Mouse (Mus musculus): ENCODE results near the gene Pla2g6. TPM values are rescaled to one million over a fixed set of nuclear protein-coding genes. Genes with fewer than 3 reads are reported as not detected.

The Pla2g6 gene
- polyA plus RNA-seq, 1 experiment from 2014 or later, result 18.8 TPM

DNA sequence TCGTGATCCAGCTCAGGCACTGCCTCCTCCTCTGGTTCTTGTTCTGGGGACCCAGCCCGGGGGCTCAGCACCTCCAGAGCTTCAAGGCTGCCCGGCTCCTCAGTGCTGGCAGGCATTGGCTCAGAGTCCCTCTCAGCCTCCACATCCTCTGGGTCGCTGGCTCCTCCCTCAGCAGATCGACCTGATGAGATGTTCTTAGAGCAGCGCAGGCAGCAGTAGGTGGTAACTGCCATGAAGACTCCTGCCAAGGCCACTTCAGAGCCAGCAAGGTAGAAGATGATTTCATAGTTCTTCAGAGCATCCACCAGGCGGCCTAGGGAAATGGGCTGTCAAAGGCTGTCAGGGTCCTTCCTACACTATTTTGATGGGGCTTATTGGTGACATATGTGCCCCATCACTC, 77.0 kb downstream of the Pla2g6 start:
- Histone ChIP-seq H3K4me2 (ENCODE audit: low read depth, low read length) (no peak overlapping the region), H3K4me3 (ENCODE audit: low read depth, low read length) (no peak overlapping the region), H3K27ac (ENCODE audit: low read depth) (no peak overlapping the region), H3K36me3 (replicated peaks; ENCODE audit: insufficient read depth, low read length) (peaks cover 12% of the 10 kb centered on the region), H3K9ac (replicated peaks) (no peak overlapping the region), H3K4me1 (ENCODE audit: insufficient read depth) (peaks cover 14% of the 10 kb centered on the region), H3K9me3 (ENCODE audit: low read length) (no peaks in the 10 kb centered on the region), H3K27me3 (ENCODE audit: insufficient read depth, low read length) (peaks cover 30% of the 10 kb centered on the region)
- TF ChIP-seq CTCF (IDR thresholded peaks at IDR 0.05; ENCODE audit: low read depth) (no peak), EP300 (IDR thresholded peaks at IDR 0.05; ENCODE audit: low read depth) (no peak)
- ATAC-seq (no peak), DNase-seq (no peak)
- WGBS (ENCODE audit: insufficient replicate concordance), result 53% methylated on average over 7 of the region's 7 CpGs

DNA sequence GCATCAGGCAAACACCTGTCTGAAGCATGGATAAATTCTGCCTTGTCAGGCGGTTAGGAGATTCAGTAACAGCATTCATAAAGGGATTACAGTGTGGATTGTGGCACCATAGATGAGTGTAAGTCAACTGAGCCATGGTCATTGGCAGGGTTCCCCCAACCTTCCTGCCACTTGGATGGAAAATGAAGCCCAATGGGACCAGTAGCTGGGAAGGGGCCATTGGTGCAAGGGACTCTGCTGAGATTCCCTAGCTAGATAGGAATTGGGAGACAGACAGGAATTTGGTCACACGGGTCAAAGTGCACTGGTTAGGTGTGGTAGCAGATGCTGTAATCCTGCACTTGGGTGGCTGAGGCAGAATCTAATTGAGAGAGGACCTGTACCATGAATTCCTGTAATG, 78.0 kb downstream of the Pla2g6 start:
- TF ChIP-seq CTCF (IDR thresholded peaks at IDR 0.05; ENCODE audit: low read depth), result no peak
- TF ChIP-seq EP300 (IDR thresholded peaks at IDR 0.05; ENCODE audit: low read depth), result no peak
- 72% methylated on average over 2 of the region's 2 CpGs for WGBS (ENCODE audit: insufficient replicate concordance)
- ATAC-seq, result peak; percentile 43
- no peak overlapping the region for H3K9ac ChIP-seq (replicated peaks)
- no peaks in the 10 kb centered on the region for H3K9me3 ChIP-seq (ENCODE audit: low read length)
- H3K27ac ChIP-seq (ENCODE audit: low read depth), result no peak overlapping the region
- H3K36me3 ChIP-seq (replicated peaks; ENCODE audit: insufficient read depth, low read length), result peaks cover 12% of the 10 kb centered on the region
- peaks cover 30% of the 10 kb centered on the region for H3K27me3 ChIP-seq (ENCODE audit: insufficient read depth, low read length)
- peaks cover 14% of the 10 kb centered on the region for H3K4me1 ChIP-seq (ENCODE audit: insufficient read depth)
- no peak overlapping the region for H3K4me3 ChIP-seq (ENCODE audit: low read depth, low read length)
- no peak for DNase-seq
- no peak overlapping the region for H3K4me2 ChIP-seq (ENCODE audit: low read depth, low read length)

DNA sequence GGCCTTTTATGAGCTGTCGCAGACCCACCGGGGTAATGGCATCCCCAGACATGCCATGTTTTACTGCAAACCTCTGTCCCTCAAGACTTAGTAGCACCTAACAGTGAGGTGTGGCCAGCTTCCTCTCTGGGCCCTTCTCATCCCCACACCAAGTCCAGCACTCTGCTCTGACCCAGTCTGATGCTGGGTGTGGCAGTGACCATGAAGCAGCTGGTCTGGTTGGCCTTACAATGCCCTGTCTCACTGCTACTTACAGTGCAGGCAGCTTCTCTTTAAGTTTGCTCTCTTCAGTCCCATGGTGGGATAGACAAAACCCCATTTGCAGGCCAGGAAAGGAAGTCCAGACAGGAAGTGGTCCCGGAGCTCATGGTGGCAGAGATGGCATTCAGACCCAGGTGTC, 82.9 kb downstream of the Pla2g6 start:
- ATAC-seq, result no peak
- DNase-seq, result no peak
- Histone ChIP-seq H3K36me3 (replicated peaks; ENCODE audit: insufficient read depth, low read length) (peaks cover 29% of the 10 kb centered on the region), H3K9ac (replicated peaks) (no peak overlapping the region), H3K27me3 (ENCODE audit: insufficient read depth, low read length) (no peaks in the 10 kb centered on the region), H3K9me3 (ENCODE audit: low read length) (no peaks in the 10 kb centered on the region), H3K4me1 (ENCODE audit: insufficient read depth) (peaks cover 2% of the 10 kb centered on the region; the same call in 1 of the 2 replicates), H3K4me2 (ENCODE audit: low read depth, low read length) (no peak overlapping the region), H3K27ac (ENCODE audit: low read depth) (no peak overlapping the region), H3K4me3 (ENCODE audit: low read depth, low read length) (no peak overlapping the region)
- 67% methylated on average over 3 of the region's 3 CpGs for WGBS (ENCODE audit: insufficient replicate concordance)
- no peak for TF ChIP-seq EP300 (IDR thresholded peaks at IDR 0.05; ENCODE audit: low read depth)
- TF ChIP-seq CTCF (IDR thresholded peaks at IDR 0.05; ENCODE audit: low read depth), result no peak

DNA sequence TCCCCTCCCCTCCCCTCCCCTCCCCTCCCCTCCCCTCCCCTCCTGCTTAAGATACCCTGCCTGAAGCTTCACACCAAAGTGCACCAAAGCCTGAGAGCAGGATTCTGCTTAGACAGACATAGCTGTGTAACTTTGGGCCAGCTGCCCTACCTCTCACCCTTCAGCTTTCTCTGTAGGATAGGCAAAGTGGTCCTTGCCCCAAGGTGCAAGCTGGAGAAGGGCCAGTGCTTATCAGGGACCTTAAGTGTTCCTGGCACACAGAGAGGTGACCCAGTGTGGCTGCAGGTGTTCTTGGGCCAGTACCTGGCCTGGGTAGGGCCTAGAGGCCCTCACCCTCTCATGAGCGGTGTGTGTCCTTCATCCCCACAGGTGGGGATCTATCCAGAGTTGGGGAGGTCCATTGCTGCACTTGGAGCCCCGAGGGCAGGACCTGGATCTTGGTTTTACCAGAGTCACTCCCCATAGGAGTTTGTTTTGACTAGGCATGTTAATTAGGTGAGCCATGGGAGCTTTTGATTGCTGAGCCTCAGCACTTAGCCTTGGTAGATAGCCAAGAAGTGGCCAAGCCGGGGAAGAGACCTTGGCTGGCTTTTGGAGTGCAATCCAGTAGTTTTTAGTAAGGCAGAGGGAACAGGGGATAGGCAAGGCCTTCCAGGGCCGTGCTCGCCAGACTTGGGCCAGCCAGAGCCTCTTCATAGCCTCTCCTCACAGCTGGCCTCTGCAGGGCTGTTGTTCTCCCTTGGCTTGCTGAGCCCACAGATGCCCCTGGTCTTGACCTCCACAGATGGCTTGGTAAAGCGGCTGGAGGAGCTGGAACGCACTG, 83.9 kb downstream of the Pla2g6 start:
- no peak overlapping the region for H3K4me3 ChIP-seq (ENCODE audit: low read depth, low read length)
- no peak overlapping the region for H3K4me2 ChIP-seq (ENCODE audit: low read depth, low read length)
- 78% methylated on average over 7 of the region's 7 CpGs for WGBS (ENCODE audit: insufficient replicate concordance)
- H3K9me3 ChIP-seq (ENCODE audit: low read length), result no peaks in the 10 kb centered on the region
- H3K9ac ChIP-seq (replicated peaks), result no peak overlapping the region
- no peaks in the 10 kb centered on the region for H3K27me3 ChIP-seq (ENCODE audit: insufficient read depth, low read length)
- DNase-seq, result no peak
- H3K36me3 ChIP-seq (replicated peaks; ENCODE audit: insufficient read depth, low read length), result peaks cover 38% of the 10 kb centered on the region
- ATAC-seq, result no peak
- no peaks in the 10 kb centered on the region for H3K4me1 ChIP-seq (ENCODE audit: insufficient read depth)
- no peak overlapping the region for H3K27ac ChIP-seq (ENCODE audit: low read depth)
- no peak for TF ChIP-seq CTCF (IDR thresholded peaks at IDR 0.05; ENCODE audit: low read depth)
- no peak for TF ChIP-seq EP300 (IDR thresholded peaks at IDR 0.05; ENCODE audit: low read depth)

DNA sequence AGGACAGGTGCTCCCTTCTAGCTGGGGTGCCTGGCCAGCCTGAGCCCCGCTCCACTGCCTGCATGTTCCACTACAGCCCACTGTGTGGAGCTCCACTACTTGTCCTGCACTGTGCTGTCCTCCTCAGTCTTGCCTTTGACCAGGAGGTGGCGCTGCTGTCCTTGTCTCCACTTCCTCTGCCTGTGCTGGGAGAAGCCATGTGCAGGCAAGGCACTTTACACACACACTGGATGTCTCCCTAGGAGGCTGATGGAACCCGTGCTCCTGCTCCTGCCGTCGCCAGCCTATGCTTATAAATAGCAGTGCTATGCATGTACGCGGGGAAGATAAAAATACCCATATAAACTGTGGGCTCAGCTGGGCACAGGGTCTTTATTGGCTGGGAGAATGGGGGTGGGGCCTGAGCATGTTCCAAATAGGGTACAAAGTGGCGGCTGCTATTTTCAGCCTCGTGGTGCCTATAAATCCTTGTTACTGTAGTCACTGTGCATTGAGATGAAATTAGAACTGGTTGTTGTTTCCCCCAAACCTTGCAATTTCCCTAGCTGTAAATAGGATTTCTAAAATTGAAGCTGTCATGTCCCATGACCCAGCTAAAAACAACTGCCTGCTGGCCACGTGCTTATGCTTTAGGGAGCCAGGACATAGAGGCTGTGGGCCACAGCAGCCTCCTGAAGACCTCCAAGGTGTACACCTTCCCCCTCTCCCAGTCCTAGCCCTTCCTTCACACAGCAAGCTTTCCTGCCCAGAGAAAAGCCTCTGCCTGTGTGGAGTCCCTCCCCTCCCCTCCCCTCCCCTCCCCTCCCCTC, 84.8 kb downstream of the Pla2g6 start:
- Histone ChIP-seq H3K27ac (ENCODE audit: low read depth) (no peak overlapping the region), H3K4me2 (ENCODE audit: low read depth, low read length) (no peak overlapping the region), H3K4me1 (ENCODE audit: insufficient read depth) (no peaks in the 10 kb centered on the region), H3K9me3 (ENCODE audit: low read length) (no peaks in the 10 kb centered on the region), H3K36me3 (replicated peaks; ENCODE audit: insufficient read depth, low read length) (peaks cover 35% of the 10 kb centered on the region), H3K4me3 (ENCODE audit: low read depth, low read length) (no peak overlapping the region), H3K9ac (replicated peaks) (no peak overlapping the region), H3K27me3 (ENCODE audit: insufficient read depth, low read length) (no peaks in the 10 kb centered on the region)
- peak; percentile 100 for TF ChIP-seq CTCF (IDR thresholded peaks at IDR 0.05; ENCODE audit: low read depth)
- TF ChIP-seq EP300 (IDR thresholded peaks at IDR 0.05; ENCODE audit: low read depth), result no peak
- 13% methylated on average over 10 of the region's 10 CpGs for WGBS (ENCODE audit: insufficient replicate concordance)
- DNase-seq (peak; percentile 94), ATAC-seq (peak; percentile 97)

DNA sequence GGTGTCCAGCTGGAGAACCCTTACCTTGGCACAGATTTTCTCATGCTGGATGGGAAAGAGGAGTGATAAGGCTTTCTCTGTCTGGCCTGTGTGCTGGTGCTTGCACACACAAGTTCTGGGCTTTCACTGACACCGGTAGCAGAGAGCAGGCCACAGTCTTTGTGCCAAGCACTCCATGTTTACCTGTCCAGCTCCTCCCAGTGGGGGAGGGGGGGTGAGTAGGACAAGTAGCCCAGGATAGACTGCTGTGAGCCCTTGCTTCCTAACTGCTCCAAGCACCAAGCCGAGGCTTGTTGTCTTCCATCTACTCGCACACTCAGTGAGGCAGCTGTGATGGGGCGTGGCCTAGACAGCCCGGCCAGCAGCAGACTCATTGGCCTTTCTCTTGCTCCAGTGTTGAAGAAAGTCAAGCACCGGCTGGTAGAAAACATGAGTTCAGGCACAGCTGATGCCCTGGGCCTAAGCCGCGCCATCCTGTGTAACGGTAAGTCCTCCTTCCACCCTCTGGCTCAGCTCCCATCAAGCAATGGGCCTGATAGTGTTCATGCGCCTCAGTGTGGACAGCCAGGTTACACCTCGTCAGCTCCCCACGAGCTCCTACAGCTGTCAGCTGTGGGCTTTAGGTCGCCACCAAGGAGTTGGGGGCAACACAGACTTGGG, 85.5 kb downstream of the Pla2g6 start:
- H3K4me1 ChIP-seq (ENCODE audit: insufficient read depth), result no peaks in the 10 kb centered on the region
- peak; percentile 50 for ATAC-seq
- no peak overlapping the region for H3K9ac ChIP-seq (replicated peaks)
- H3K36me3 ChIP-seq (replicated peaks; ENCODE audit: insufficient read depth, low read length), result peaks cover 36% of the 10 kb centered on the region
- no peak for DNase-seq
- no peak for TF ChIP-seq CTCF (IDR thresholded peaks at IDR 0.05; ENCODE audit: low read depth)
- TF ChIP-seq EP300 (IDR thresholded peaks at IDR 0.05; ENCODE audit: low read depth), result no peak
- 73% methylated on average over 13 of the region's 13 CpGs for WGBS (ENCODE audit: insufficient replicate concordance)
- H3K4me2 ChIP-seq (ENCODE audit: low read depth, low read length), result no peak overlapping the region
- no peak overlapping the region for H3K27ac ChIP-seq (ENCODE audit: low read depth)
- H3K4me3 ChIP-seq (ENCODE audit: low read depth, low read length), result no peak overlapping the region
- no peaks in the 10 kb centered on the region for H3K27me3 ChIP-seq (ENCODE audit: insufficient read depth, low read length)
- no peaks in the 10 kb centered on the region for H3K9me3 ChIP-seq (ENCODE audit: low read length)
